Mouse (Mus musculus): ENCODE results near the gene Gm2a. TPM values are rescaled to one million over a fixed set of nuclear protein-coding genes. Genes with fewer than 3 reads are reported as not detected.
"Not testable (repeated sequence)": the region's sequence is repeated elsewhere in the genome, so short reads cannot be mapped to it uniquely, and the experiment has no call there.

Gene Gm2a
- polyA plus RNA-seq, 1 experiment from 2014 or later: 21.7 TPM

GRCm38 (mm10) chr11:55087006-55087405 is 10.9 kb upstream of the Gm2a start:
- WGBS: 8% methylated on average over 10 of the region's 10 CpGs
- H3K4me3 ChIP-seq (ENCODE audit: low read length): no peak overlapping the region
- no peaks in the 10 kb centered on the region for H3K9me3 ChIP-seq (ENCODE audit: control insufficient read depth, low read length)
- no peak overlapping the region for H3K9ac ChIP-seq (ENCODE audit: low read depth, low read length)
- H3K4me1 ChIP-seq (ENCODE audit: control insufficient read depth, insufficient read depth, low read length): no peaks in the 10 kb centered on the region
- peak; percentile 73 for ATAC-seq
- no peak overlapping the region for H3K27ac ChIP-seq (ENCODE audit: low read length)
- no peaks in the 10 kb centered on the region for H3K27me3 ChIP-seq (replicated peaks; ENCODE audit: control insufficient read depth, insufficient read depth, low read length)
- H3K36me3 ChIP-seq (ENCODE audit: control insufficient read depth, insufficient read depth, low read length): no peaks in the 10 kb centered on the region
- H3K4me2 ChIP-seq (ENCODE audit: low read depth, low read length): no peak overlapping the region

- H3K36me3 ChIP-seq (ENCODE audit: control insufficient read depth, insufficient read depth, low read length): no peaks in the 10 kb centered on the region
- no peaks in the 10 kb centered on the region for H3K27me3 ChIP-seq (replicated peaks; ENCODE audit: control insufficient read depth, insufficient read depth, low read length)
- no peak for ATAC-seq
- no peak overlapping the region for H3K4me2 ChIP-seq (ENCODE audit: low read depth, low read length)
- H3K4me3 ChIP-seq (ENCODE audit: low read length): no peak overlapping the region
- no peak overlapping the region for H3K9ac ChIP-seq (ENCODE audit: low read depth, low read length)
- H3K9me3 ChIP-seq (ENCODE audit: control insufficient read depth, low read length): no peaks in the 10 kb centered on the region
- H3K4me1 ChIP-seq (ENCODE audit: control insufficient read depth, insufficient read depth, low read length): no peaks in the 10 kb centered on the region
- no peak overlapping the region for H3K27ac ChIP-seq (ENCODE audit: low read length)
- WGBS: 70% methylated on average over 2 of the region's 2 CpGs
These were observed 8.0 kb upstream of the Gm2a start for GRCm38 (mm10) chr11:55089892-55090291.

GRCm38 (mm10) chr11:55093096-55093495 is 4.8 kb upstream of the Gm2a start:
- no peaks in the 10 kb centered on the region for H3K27me3 ChIP-seq (replicated peaks; ENCODE audit: control insufficient read depth, insufficient read depth, low read length)
- 72% methylated on average over 7 of the region's 7 CpGs for WGBS
- no peak for ATAC-seq
- H3K27ac ChIP-seq (ENCODE audit: low read length): no peak overlapping the region
- no peak overlapping the region for H3K9ac ChIP-seq (ENCODE audit: low read depth, low read length)
- no peaks in the 10 kb centered on the region for H3K9me3 ChIP-seq (ENCODE audit: control insufficient read depth, low read length)
- no peak overlapping the region for H3K4me3 ChIP-seq (ENCODE audit: low read length)
- H3K4me2 ChIP-seq (ENCODE audit: low read depth, low read length): no peak overlapping the region
- H3K4me1 ChIP-seq (ENCODE audit: control insufficient read depth, insufficient read depth, low read length): no peaks in the 10 kb centered on the region
- H3K36me3 ChIP-seq (ENCODE audit: control insufficient read depth, insufficient read depth, low read length): no peaks in the 10 kb centered on the region

GRCm38 (mm10) chr11:55096296-55096695 is 1.6 kb upstream of the Gm2a start:
- not testable (repeated sequence) for H3K4me3 ChIP-seq (ENCODE audit: low read length); ATAC-seq; H3K27ac ChIP-seq (ENCODE audit: low read length); H3K9ac ChIP-seq (ENCODE audit: low read depth, low read length); H3K9me3 ChIP-seq (ENCODE audit: control insufficient read depth, low read length); H3K27me3 ChIP-seq (replicated peaks; ENCODE audit: control insufficient read depth, insufficient read depth, low read length); H3K4me1 ChIP-seq (ENCODE audit: control insufficient read depth, insufficient read depth, low read length); H3K4me2 ChIP-seq (ENCODE audit: low read depth, low read length); H3K36me3 ChIP-seq (ENCODE audit: control insufficient read depth, insufficient read depth, low read length)
- WGBS: 75% methylated on average over 4 of the region's 4 CpGs

- Histone ChIP-seq H3K4me1 (ENCODE audit: control insufficient read depth, insufficient read depth, low read length) (peaks cover 3% of the 10 kb centered on the region), H3K9ac (ENCODE audit: low read depth, low read length) (peak overlapping the region; percentile 53), H3K27ac (ENCODE audit: low read length) (peak overlapping the region; percentile 88), H3K4me2 (ENCODE audit: low read depth, low read length) (peak overlapping the region; percentile 84), H3K9me3 (ENCODE audit: control insufficient read depth, low read length) (no peaks in the 10 kb centered on the region), H3K36me3 (ENCODE audit: control insufficient read depth, insufficient read depth, low read length) (no peaks in the 10 kb centered on the region), H3K27me3 (replicated peaks; ENCODE audit: control insufficient read depth, insufficient read depth, low read length) (no peaks in the 10 kb centered on the region), H3K4me3 (ENCODE audit: low read length) (peak overlapping the region; percentile 47)
- no peak for ATAC-seq
- WGBS: 22% methylated on average over 11 of the region's 11 CpGs
These were observed 1.0 kb upstream of the Gm2a start for GRCm38 (mm10) chr11:55096731-55097462.

- H3K4me3 ChIP-seq (ENCODE audit: low read length): peak overlapping the region; percentile 62
- no peak overlapping the region; the same call in 1 of the 2 replicates for H3K27ac ChIP-seq (ENCODE audit: low read length)
- H3K4me1 ChIP-seq (ENCODE audit: control insufficient read depth, insufficient read depth, low read length): peaks cover 3% of the 10 kb centered on the region
- no peak for ATAC-seq
- H3K9me3 ChIP-seq (ENCODE audit: control insufficient read depth, low read length): no peaks in the 10 kb centered on the region
- peak overlapping the region; percentile 84 for H3K4me2 ChIP-seq (ENCODE audit: low read depth, low read length)
- H3K27me3 ChIP-seq (replicated peaks; ENCODE audit: control insufficient read depth, insufficient read depth, low read length): no peaks in the 10 kb centered on the region
- H3K36me3 ChIP-seq (ENCODE audit: control insufficient read depth, insufficient read depth, low read length): no peaks in the 10 kb centered on the region
- 16% methylated on average over 24 of the region's 24 CpGs for WGBS
- H3K9ac ChIP-seq (ENCODE audit: low read depth, low read length): peak overlapping the region; percentile 74
These were observed 437 bp downstream of the Gm2a start for GRCm38 (mm10) chr11:55098189-55098915.

- peaks cover 3% of the 10 kb centered on the region for H3K4me1 ChIP-seq (ENCODE audit: control insufficient read depth, insufficient read depth, low read length)
- H3K27ac ChIP-seq (ENCODE audit: low read length): no peak overlapping the region
- no peak overlapping the region for H3K9ac ChIP-seq (ENCODE audit: low read depth, low read length)
- no peak overlapping the region for H3K4me2 ChIP-seq (ENCODE audit: low read depth, low read length)
- H3K36me3 ChIP-seq (ENCODE audit: control insufficient read depth, insufficient read depth, low read length): no peaks in the 10 kb centered on the region
- H3K9me3 ChIP-seq (ENCODE audit: control insufficient read depth, low read length): no peaks in the 10 kb centered on the region
- H3K4me3 ChIP-seq (ENCODE audit: low read length): no peak overlapping the region; the same call in 1 of the 2 replicates
- WGBS: 91% methylated on average over 8 of the region's 8 CpGs
- no peaks in the 10 kb centered on the region for H3K27me3 ChIP-seq (replicated peaks; ENCODE audit: control insufficient read depth, insufficient read depth, low read length)
- ATAC-seq: no peak
These were observed 1.3 kb downstream of the Gm2a start for GRCm38 (mm10) chr11:55099019-55099771.

GRCm38 (mm10) chr11:55099868-55100267 is 2.0 kb downstream of the Gm2a start:
- H3K27me3 ChIP-seq (replicated peaks; ENCODE audit: control insufficient read depth, insufficient read depth, low read length): no peaks in the 10 kb centered on the region
- ATAC-seq: no peak
- no peak overlapping the region for H3K27ac ChIP-seq (ENCODE audit: low read length)
- H3K9me3 ChIP-seq (ENCODE audit: control insufficient read depth, low read length): no peaks in the 10 kb centered on the region
- H3K36me3 ChIP-seq (ENCODE audit: control insufficient read depth, insufficient read depth, low read length): no peaks in the 10 kb centered on the region
- WGBS: 67% methylated on average over 4 of the region's 4 CpGs
- H3K4me2 ChIP-seq (ENCODE audit: low read depth, low read length): no peak overlapping the region
- H3K4me1 ChIP-seq (ENCODE audit: control insufficient read depth, insufficient read depth, low read length): peaks cover 3% of the 10 kb centered on the region
- H3K9ac ChIP-seq (ENCODE audit: low read depth, low read length): no peak overlapping the region
- no peak overlapping the region for H3K4me3 ChIP-seq (ENCODE audit: low read length)

- Histone ChIP-seq H3K4me2 (ENCODE audit: low read depth, low read length) (no peak overlapping the region), H3K4me1 (ENCODE audit: control insufficient read depth, insufficient read depth, low read length) (peaks cover 3% of the 10 kb centered on the region), H3K36me3 (ENCODE audit: control insufficient read depth, insufficient read depth, low read length) (no peaks in the 10 kb centered on the region), H3K27ac (ENCODE audit: low read length) (no peak overlapping the region), H3K4me3 (ENCODE audit: low read length) (no peak overlapping the region), H3K9ac (ENCODE audit: low read depth, low read length) (no peak overlapping the region), H3K27me3 (replicated peaks; ENCODE audit: control insufficient read depth, insufficient read depth, low read length) (no peaks in the 10 kb centered on the region), H3K9me3 (ENCODE audit: control insufficient read depth, low read length) (no peaks in the 10 kb centered on the region)
- no peak for ATAC-seq
- WGBS: 82% methylated on average over 3 of the region's 3 CpGs
These were observed 4.1 kb downstream of the Gm2a start for GRCm38 (mm10) chr11:55102015-55102414.

Measured in intestine, embryonic 16.5 days (tissue).